Mouse (Mus musculus): Measurements from ENCODE around the gene Zdhhc1.

Zdhhc1 gene

DNA sequence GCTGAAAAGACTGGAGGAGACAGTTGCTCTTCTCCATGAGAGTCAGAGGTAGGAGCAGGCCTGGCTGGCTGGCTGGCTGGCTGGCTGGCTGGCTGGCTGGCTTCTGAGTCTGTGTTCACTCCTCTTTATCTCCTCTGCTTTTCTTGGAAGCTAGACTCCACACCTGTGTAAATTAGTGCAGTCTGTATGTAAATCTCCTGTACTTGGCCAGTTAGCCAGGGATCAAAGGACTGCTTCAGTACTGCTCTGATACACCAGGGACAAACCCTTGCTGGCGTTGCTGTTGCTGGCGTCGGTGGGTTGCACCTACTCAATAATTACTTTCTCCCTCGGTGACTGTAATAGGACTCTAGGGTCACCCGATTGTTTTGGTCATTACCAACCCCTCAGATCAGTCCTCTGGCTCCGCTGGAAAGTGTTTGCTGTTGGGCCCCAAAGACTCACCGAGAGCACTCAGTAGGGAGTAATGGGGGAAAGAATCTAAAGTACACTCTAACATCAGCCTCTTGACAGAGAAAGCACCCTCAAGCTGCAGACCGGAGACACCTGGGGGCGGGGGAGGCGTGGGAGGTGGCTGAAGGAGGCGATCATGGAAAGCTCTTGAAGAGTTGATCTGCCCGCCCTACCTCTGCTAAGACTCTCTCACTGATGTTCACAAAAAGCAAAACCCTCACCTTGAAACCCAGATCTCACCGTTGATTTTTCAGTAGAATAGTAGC lies 35.5 kb downstream of the Zdhhc1 start:
- no peak for DNase-seq (ENCODE audit: low read depth, low spot score)

DNA sequence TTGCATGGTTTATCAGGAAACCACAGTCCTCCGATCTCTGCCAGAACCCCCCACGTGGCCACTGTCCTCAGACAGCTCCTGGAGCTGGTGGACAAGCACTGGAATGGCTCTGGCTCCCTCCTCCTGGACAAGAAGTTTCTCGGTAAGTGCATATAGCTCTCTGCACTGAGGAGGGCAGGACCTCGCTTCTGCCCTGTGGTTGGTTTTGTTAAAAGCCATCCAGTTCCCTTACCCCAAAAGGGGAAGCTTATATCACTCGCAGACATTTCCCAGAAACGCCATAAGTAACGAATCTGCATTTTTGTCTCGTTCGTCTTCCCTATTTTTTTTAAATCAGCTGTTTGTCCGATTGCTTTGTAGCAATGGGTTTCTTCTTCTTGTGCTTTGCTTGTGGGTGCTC lies 41.5 kb downstream of the Zdhhc1 start:
- DNase-seq (ENCODE audit: low read depth, low spot score): no peak

DNA sequence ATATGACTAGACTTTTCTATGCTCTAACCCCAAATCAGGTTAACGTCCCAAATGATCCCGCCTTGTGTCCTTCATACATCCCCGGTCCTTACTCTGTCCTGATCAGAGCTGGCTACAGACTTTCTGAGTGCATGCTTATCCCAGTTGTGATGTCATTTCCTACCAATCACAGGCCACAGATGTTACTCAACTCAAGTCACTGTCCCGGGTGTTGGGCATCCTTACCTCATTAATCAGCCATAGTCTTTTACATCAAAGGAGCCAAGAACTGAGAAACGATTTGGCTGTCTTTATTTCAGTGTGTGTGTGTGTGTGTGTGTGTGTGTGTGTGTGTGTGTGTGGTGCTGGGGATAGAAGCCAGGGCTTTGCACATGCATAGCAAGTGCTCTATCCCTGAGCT lies 42.6 kb downstream of the Zdhhc1 start:
- DNase-seq (ENCODE audit: low read depth, low spot score): no peak

DNA sequence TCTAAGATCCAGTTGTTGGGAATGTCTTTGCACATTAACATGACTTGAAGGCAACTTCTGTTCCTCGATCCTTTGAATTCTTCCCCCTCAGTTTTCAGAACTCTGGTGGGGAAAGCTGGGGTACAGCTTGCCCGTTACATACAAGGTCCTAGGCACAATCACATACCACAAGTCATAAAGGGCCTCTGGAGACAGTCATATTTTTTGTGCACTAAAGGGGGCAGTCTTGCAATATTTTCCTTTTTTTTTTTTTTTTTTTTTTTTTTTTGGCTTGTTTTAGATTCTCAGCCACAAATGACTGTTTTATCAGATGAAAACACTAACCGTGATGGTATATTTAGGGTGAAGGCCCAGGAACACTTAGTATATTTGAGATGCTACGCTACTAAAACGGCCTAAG lies 43.4 kb downstream of the Zdhhc1 start:
- DNase-seq (ENCODE audit: low read depth, low spot score): no peak

DNA sequence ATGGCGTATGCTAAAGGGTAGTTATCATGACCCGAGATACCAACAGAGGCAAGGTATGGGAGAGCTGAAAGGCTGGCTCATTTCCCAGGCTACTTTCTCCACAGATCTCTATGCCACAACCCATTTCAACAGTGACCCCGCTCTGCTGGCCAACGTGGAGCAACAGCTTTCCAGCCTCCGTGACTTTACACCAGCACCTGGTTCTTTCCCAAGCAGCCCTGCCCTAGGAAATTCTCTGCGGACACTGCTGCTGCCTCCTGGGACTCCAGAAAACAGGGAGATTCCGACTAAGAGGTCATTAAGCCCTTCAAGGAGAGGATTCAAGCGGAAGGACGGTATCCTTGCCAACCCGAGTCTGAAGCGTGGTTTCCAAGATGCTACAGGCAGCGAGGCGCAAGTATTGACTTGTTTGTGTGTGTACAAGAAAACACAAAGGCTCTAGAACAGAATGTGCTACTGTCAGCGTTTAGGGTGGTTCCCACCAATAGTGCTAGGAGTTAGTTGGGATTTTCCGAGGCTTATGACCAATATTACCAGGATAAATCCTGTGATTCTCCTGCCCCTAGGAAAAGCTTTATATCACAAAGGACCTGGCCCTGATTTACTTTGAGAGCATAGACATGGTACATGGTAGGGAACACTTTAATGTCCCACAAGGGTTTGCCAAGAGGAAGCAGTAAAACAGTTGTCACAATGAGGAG lies 44.6 kb downstream of the Zdhhc1 start:
- DNase-seq (ENCODE audit: low read depth, low spot score): no peak

DNA sequence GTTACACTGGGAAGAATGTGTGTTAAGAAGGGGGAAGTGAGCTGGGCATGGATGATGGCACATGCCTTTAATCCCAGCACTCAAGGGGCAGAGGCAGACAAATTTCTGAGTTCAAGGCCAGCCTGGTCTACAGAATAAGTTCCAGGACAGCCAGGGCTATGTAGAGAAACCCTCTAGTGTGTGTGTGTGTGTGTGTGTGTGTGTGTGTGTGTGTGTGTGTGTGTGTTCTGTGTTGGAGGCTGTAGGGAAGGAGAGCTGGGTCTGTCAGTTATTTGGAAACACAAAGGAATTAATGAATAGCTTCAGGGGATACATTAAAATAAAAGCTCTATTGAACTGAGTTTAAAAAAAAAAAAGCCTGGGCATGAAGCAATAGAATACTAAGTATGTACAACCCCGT lies 45.7 kb downstream of the Zdhhc1 start:
- no peak for DNase-seq (ENCODE audit: low read depth, low spot score)

DNA sequence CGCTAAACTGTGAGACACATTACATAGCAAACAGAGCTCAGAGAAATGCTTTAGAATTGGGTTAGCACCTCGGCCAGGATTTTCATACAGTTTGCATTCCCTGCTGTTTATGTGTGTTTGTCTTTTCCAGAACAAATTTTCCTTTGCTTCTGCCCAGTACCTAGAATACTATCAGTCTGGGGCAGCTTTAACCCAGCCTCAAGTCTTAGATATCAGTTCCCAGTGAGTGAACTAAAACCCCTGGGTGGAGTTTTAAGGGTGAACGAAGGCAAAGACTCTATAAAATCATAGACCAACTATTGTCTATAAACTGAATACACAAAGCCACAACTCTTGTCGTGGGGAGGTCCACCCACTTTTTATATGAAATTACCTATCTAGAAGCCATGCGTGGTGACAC lies 48.1 kb downstream of the Zdhhc1 start:
- DNase-seq (ENCODE audit: low read depth, low spot score): no peak

DNA sequence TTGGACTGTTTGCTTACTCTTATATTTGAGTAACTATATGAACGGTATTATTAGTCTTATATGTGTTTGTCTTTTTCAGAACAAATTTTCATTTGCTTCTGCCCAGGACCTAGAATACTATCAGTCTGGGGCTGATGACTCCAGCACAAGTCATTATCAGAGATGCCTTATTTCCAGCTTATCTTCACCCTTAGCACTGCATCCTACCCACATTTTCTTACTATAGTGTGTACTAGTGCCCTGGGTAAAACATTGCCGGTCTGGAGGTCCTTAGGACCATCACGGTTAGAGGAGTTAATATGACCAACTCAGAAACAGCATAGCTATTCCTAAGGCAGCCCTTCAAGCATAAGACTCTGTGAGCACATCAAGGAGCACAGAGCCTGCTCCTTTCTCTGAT lies 48.5 kb downstream of the Zdhhc1 start:
- DNase-seq (ENCODE audit: low read depth, low spot score): no peak

DNA sequence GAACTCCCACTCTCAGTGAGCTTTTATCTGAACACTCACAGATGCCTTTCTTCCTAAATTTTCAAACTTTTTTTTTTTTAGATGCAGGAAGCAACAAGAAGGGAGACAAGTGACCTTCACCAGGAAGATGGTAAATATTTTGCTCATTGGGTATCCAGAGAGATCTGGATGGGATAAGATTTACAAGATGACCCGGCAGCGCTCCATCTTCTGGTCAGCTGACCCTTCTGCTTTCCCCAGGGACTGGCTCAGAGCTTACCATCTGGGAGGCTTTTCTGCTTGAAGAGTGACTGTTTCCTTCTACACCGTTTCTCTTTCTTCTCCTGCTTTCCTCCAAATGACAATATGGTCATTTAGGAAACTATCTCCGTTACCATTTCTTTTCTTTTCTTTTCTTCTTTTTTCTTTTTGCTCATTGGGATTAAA lies 50.6 kb downstream of the Zdhhc1 start:
- DNase-seq (ENCODE audit: low read depth, low spot score): no peak

DNA sequence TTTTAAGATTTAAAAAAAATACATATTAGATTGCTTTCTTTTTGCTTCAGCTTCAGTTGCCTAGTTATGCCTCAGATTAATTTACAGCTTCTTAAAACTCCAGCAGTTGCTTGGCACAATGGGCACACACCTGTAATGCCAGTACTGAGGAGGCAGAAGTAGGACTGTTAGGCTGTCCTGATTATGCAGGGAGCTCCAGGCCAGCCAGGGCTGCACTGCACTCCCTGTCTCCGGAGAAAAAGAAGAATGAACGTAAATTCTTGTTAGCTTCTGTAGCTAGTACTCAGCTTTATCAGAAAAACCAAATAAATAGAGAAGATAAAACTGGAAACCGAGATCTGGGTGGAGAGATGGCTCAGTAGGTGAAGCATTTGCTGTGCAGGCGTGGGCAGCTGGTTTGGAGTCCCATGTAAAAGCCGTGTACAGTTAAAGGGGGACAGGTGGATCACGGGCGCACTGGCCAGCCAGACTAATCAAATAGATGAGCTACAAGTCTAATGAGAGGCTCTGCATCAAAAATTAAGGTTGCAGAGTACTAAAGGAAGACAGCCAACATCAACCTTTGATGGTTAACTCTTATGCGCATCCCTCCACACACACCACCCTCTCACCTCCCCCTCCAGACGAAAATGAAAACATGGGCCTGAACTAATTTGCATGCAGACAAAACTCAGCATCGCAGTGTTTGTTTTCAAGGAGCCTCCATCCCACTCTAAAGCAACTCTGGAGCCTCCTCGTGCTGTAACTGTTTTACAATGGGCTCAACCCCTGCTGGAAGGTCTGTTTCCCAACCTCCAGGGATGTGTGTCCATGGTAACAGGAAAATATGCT lies 51.2 kb downstream of the Zdhhc1 start:
- DNase-seq (ENCODE audit: low read depth, low spot score): no peak

DNA sequence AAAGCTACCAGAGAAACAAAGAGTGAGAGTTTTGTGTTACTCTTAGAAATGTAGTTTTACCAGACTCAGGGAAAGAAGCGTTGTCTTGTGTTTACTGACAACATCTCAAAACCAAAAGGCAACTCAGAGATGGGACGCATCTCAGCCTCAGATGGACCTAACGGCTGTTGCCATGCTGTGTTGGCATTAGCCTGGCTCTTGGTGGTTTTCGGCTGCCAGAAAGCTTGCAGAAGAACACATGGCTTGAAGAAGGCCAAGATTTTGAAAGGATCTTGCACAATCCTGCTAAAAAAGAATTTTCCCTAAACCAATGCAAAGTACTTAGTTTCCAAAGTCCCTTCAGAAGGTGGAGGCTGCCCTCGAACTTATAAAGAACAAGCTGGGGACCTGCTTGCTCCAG lies 54.0 kb downstream of the Zdhhc1 start:
- DNase-seq (ENCODE audit: low read depth, low spot score): no peak

DNA sequence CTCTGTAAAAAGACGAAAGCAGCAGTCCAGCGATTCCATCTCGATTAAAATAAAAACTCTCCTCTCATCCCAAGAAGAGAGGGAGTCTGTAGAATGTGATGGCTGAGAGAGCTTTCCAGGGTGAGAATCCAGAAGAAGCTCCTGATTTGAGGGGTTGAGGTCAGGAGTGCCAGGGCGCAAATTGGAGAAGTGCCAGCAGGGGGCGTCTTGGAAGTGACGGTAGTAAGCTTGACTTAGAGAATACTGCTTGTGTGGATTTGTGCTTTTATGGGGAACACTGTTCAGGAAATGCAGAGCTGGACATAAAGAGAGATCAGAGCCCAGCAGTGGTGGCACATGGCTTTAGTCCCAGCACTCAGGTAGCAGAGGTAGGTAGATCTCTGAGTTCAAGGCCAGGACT lies 55.3 kb downstream of the Zdhhc1 start:
- DNase-seq (ENCODE audit: low read depth, low spot score): peak; percentile 58

DNA sequence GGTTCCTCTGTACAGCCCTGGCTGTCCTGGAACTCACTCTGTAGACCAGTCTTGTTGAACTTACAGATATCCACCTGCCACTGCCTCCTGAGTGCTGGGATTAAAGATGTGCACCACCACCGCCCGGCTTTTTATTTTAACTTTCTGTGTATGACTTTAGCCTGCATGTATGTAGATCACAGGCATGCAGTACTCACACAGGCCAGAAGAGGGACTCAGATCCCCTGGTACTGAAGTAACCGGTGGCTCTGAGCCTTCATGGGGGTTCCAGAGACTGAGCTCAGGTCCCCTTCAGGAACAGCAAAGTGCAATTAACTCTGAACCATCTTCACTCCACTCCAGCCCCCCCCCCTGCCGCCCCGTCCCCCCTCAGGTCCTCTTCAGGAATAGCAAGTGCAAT lies 57.8 kb downstream of the Zdhhc1 start:
- DNase-seq (ENCODE audit: low read depth, low spot score): peak; percentile 82

DNA sequence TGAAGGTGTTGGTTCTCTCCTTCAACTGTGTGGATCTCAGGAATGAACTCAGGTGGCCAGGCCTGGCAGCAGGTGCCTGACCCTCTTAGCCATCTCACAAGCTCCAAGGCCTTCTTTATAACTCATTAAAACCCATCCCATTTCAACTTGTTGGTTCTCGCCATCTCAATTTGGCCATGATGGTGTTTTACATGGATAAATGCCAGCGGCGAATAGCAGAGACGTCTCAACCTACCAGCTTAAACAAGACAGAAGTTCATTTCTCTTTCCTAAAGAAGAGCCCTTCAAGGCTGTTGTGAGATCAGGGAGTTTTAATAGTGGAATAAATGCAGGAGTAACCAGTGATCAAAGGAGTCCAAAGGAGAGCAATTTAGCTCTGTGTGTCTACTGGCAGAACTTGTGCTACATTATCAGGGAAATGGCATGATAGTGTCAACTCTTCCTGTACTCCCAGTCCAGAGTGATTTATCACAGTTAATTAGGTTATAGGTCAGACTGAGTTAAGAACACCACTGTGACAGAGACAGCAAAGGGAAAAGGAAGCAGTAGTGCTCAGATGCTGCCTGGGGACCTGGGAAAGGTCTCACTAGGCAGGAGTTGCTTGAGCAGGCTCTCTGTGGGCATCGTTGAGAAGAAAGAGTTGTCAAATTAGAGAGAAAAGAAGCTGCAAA lies 59.5 kb downstream of the Zdhhc1 start:
- no peak for DNase-seq (ENCODE audit: low read depth, low spot score)

DNA sequence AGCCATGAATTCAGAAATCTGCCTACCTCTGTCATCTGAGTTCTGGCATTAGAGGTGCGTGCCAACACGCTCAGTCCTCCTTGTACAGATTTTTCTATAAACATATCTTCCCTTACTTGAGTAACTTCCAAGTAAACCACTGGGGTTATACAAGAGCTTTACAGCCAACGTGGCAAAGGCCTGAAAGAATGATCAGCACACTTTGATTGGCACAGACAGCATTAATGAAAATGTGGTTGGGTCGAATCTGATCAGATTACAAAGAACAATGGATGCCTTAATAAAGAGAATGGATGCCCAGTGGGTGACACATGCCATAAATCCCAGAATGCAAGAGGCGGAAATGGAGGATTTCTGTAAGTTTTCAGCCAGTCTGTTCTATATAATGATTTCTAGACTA lies 60.5 kb downstream of the Zdhhc1 start:
- no peak for DNase-seq (ENCODE audit: low read depth, low spot score)

DNA sequence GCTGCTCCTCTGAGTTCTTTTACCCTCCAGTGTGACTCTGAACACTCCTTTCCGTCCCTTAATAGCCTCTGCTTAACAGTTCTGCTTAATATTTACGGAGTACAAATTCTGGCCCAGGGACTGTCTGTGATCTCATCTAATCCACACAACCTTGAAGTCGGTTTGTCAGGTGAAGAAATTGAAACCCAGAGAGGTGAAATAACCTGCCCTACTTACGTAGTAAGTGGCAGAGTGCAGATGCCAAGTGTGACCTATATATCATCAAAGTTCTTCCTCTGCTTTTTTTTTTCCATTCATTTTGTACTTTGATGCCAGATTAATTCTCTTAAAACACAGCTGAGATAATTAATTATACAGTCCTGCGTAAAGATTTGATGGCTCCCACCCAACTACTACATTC lies 62.6 kb downstream of the Zdhhc1 start:
- no peak for DNase-seq (ENCODE audit: low read depth, low spot score)

DNA sequence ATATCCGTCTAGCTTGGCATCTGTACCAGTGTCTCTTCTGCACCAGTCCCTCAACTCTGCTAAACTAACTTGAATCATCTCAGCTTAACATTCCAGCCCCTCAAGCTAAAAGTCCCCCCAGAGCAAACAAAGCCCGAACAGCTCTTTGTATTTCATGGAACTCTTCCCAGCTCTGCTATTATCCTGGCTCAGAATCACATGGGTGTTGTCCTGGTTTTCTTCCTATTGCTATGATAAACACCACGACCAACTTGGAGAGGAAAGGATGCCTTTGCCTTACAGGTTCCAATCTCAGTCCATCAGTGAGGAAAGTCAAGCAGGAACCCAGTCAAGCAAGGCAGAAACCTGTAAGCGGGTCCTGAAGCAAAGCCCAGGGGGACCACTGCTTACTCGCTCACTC lies 63.2 kb downstream of the Zdhhc1 start:
- no peak for DNase-seq (ENCODE audit: low read depth, low spot score)

DNA sequence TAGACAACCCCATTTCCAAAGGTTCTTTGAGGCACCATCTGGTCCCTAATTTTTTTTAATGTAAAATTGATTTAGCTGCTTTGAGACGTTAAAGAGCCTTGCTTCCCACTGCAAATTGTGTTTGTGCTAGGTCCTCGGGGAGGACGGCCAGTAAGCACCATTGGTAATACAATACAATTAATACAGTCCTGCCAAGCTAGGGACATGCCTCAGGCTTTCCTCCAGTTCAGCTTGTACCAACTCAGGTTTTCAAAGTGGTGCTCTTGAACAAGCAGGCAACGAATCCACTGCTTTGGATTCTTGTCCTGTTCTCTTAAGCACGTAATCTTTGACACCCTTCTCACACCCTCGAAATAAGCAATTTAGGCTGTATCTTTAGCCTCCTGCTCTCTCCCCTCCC lies 63.7 kb downstream of the Zdhhc1 start:
- DNase-seq (ENCODE audit: low read depth, low spot score): no peak

DNA sequence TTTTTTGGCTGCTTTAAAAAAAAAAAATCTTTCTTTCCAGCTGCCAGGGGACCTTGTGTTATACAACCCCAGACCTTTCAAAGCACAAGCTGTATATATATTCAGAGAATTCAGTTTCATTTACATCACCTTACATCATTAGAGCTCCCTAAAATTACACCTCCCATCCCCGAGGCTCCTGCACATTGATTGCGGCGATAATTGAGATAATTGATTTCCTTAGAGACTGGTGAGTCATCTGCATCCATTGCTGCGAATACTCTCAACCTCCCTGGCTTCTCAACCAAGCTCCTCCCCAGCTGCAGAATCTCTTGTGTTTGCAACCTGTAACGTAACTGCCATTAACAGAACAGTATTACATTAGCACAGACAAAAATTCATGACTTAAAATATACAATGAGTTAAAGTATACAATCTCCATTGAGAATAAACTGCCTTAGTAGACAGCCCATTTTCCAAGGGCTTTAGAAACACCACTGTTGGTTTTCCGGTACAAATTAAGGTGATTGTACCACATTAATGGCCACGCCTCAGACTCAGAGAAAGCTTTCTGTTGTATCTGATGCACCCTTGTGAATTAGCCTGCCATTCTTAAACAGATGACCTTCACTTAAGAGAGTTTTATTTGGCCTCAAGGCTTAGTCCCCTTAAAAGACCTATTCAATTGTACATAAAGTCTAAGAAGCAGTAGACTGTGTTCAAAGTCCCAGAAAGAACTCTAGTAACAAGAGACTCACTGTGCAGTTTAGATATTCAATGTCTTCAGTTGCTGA lies 64.8 kb downstream of the Zdhhc1 start:
- DNase-seq (ENCODE audit: low read depth, low spot score): no peak

DNA sequence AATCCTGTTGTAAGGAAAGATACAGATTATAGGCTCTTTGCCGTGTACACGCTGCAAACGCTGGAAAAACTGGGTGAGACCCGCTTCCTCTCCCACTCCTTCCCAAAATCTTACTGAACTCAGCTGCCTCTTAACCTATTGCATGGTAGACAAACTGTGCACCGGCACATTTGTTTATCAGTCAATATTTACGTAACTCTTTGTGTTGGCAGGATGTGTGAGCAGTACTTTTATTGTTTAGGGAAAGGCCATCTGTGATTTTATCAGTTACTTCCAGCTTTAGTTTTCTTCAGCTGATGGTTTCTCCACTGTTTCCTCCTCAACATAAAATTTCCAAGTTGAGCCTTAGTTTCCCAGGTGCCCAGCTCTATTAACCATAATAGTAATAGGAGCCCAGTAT lies 69.8 kb downstream of the Zdhhc1 start:
- DNase-seq (ENCODE audit: low read depth, low spot score): no peak
